Mouse (Mus musculus): ENCODE results near the gene Fuz. TPM values are rescaled to one million over a fixed set of nuclear protein-coding genes. Genes with fewer than 3 reads are reported as not detected.
A peak's percentile ranks its signal among the peaks of the same experiment; 100 is the strongest.

The Fuz gene
- 5.7 and 6.8 TPM in 2 replicates for total RNA-seq (2014; rRNA removed)
- polyA plus RNA-seq (2012; rRNA removed), result 16.6 and 25.1 TPM in 2 replicates

- Histone ChIP-seq H3K36me3 (ENCODE audit: control insufficient read depth, insufficient read depth, low read length) (no peaks in the 10 kb centered on the region), H3K9ac (ENCODE audit: low read depth, low read length) (peak within 1 kb of the TSS; percentile 70), H3K79me2 (ENCODE audit: control insufficient read depth, insufficient read depth, low read length) (peaks cover 11% of the 10 kb centered on the region), H3K27me3 (ENCODE audit: control insufficient read depth, insufficient read depth, low read length) (no peaks in the 10 kb centered on the region), H3K27ac (replicated peaks; ENCODE audit: insufficient read depth, low read depth, low read length) (0 out of 2 replicates have a peak within 1 kb of the TSS, but pooled peaks have one; percentile 7), H3K4me3 (ENCODE audit: insufficient read depth, low read depth, low read length) (peak within 1 kb of the TSS; percentile 73), H3K4me1 (ENCODE audit: control insufficient read depth, insufficient read depth, low read length) (peaks cover 10% of the 10 kb centered on the region)
- TF ChIP-seq POLR2A (IDR thresholded peaks at IDR 0.05; ENCODE audit: extremely low read depth, insufficient read depth, low read length) (no peak), CTCF (IDR thresholded peaks at IDR 0.05; ENCODE audit: low read depth, low read length) (peak; percentile 68)
- WGBS, result 1% methylated on average over 34 of the region's 34 CpGs
- DNase-seq (ENCODE audit: extremely low read depth, low read depth, low spot score), result peak; percentile 91
Observed at GRCm38 (mm10) chr7:44895593-44896434, at the start of gene Fuz. Gene Fuz (plus strand): TSS chr7:44896079.

- no peak overlapping the region for H3K9ac ChIP-seq (ENCODE audit: low read depth, low read length)
- no peak overlapping the region for H3K27ac ChIP-seq (replicated peaks; ENCODE audit: insufficient read depth, low read depth, low read length)
- TF ChIP-seq POLR2A (IDR thresholded peaks at IDR 0.05; ENCODE audit: extremely low read depth, insufficient read depth, low read length) (no peak), CTCF (IDR thresholded peaks at IDR 0.05; ENCODE audit: low read depth, low read length) (no peak)
- H3K4me3 ChIP-seq (ENCODE audit: insufficient read depth, low read depth, low read length), result no peak overlapping the region
- no peak for DNase-seq (ENCODE audit: extremely low read depth, low read depth, low spot score)
- 94% methylated on average over 7 of the region's 7 CpGs for WGBS
- no peaks in the 10 kb centered on the region for H3K27me3 ChIP-seq (ENCODE audit: control insufficient read depth, insufficient read depth, low read length)
- H3K36me3 ChIP-seq (ENCODE audit: control insufficient read depth, insufficient read depth, low read length), result peaks cover 18% of the 10 kb centered on the region; the same call in 1 of the 2 replicates
- H3K79me2 ChIP-seq (ENCODE audit: control insufficient read depth, insufficient read depth, low read length), result peaks cover 22% of the 10 kb centered on the region; the same call in 1 of the 2 replicates
- peaks cover 17% of the 10 kb centered on the region for H3K4me1 ChIP-seq (ENCODE audit: control insufficient read depth, insufficient read depth, low read length)
Observed at GRCm38 (mm10) chr7:44846804-44847203, 49.1 kb upstream of the Fuz start.

GRCm38 (mm10) chr7:44847772-44848171 lies 48.1 kb upstream of the Fuz start:
- Histone ChIP-seq H3K27me3 (ENCODE audit: control insufficient read depth, insufficient read depth, low read length) (no peaks in the 10 kb centered on the region), H3K36me3 (ENCODE audit: control insufficient read depth, insufficient read depth, low read length) (peaks cover 17% of the 10 kb centered on the region; the same call in 1 of the 2 replicates), H3K79me2 (ENCODE audit: control insufficient read depth, insufficient read depth, low read length) (peaks cover 22% of the 10 kb centered on the region; the same call in 1 of the 2 replicates), H3K27ac (replicated peaks; ENCODE audit: insufficient read depth, low read depth, low read length) (no peak overlapping the region), H3K9ac (ENCODE audit: low read depth, low read length) (peak overlapping the region; percentile 49), H3K4me1 (ENCODE audit: control insufficient read depth, insufficient read depth, low read length) (peaks cover 17% of the 10 kb centered on the region), H3K4me3 (ENCODE audit: insufficient read depth, low read depth, low read length) (peak overlapping the region; percentile 60)
- WGBS, result 44% methylated on average over 5 of the region's 5 CpGs
- TF ChIP-seq CTCF (IDR thresholded peaks at IDR 0.05; ENCODE audit: low read depth, low read length) (no peak), POLR2A (IDR thresholded peaks at IDR 0.05; ENCODE audit: extremely low read depth, insufficient read depth, low read length) (no peak)
- DNase-seq (ENCODE audit: extremely low read depth, low read depth, low spot score), result no peak

- under 1% methylated on average over 53 of the region's 54 CpGs for WGBS
- Histone ChIP-seq H3K27me3 (ENCODE audit: control insufficient read depth, insufficient read depth, low read length) (no peaks in the 10 kb centered on the region), H3K79me2 (ENCODE audit: control insufficient read depth, insufficient read depth, low read length) (peaks cover 22% of the 10 kb centered on the region; the same call in 1 of the 2 replicates), H3K4me1 (ENCODE audit: control insufficient read depth, insufficient read depth, low read length) (peaks cover 23% of the 10 kb centered on the region), H3K4me3 (ENCODE audit: insufficient read depth, low read depth, low read length) (peak within 1 kb of the TSS; percentile 93), H3K36me3 (ENCODE audit: control insufficient read depth, insufficient read depth, low read length) (peaks cover 17% of the 10 kb centered on the region; the same call in 1 of the 2 replicates), H3K9ac (ENCODE audit: low read depth, low read length) (peak within 1 kb of the TSS; percentile 92), H3K27ac (replicated peaks; ENCODE audit: insufficient read depth, low read depth, low read length) (peak within 1 kb of the TSS; percentile 98)
- TF ChIP-seq CTCF (IDR thresholded peaks at IDR 0.05; ENCODE audit: low read depth, low read length) (no peak), POLR2A (IDR thresholded peaks at IDR 0.05; ENCODE audit: extremely low read depth, insufficient read depth, low read length) (0 out of 2 replicates have a peak, but pooled peaks have one; percentile 62)
- peak; percentile 100 for DNase-seq (ENCODE audit: extremely low read depth, low read depth, low spot score)
Observed at GRCm38 (mm10) chr7:44848561-44849415, 47.1 kb upstream of the Fuz start, which contains the start of the genes Akt1s1 and Tbc1d17. Gene Akt1s1 (plus strand): TSS chr7:44848991. Gene Tbc1d17 (minus strand): TSS chr7:44849079.

GRCm38 (mm10) chr7:44849416-44850111 lies 46.3 kb upstream of the Fuz start:
- TF ChIP-seq CTCF (IDR thresholded peaks at IDR 0.05; ENCODE audit: low read depth, low read length) (no peak), POLR2A (IDR thresholded peaks at IDR 0.05; ENCODE audit: extremely low read depth, insufficient read depth, low read length) (0 out of 2 replicates have a peak, but pooled peaks have one; percentile 39)
- WGBS, result under 1% methylated on average over 41 of the region's 41 CpGs

More at GRCm38 (mm10) chr7:44849416-44850111, 46.3 kb upstream of the Fuz start:
- Histone ChIP-seq H3K36me3 (ENCODE audit: control insufficient read depth, insufficient read depth, low read length) (peaks cover 13% of the 10 kb centered on the region; the same call in 1 of the 2 replicates), H3K79me2 (ENCODE audit: control insufficient read depth, insufficient read depth, low read length) (peaks cover 22% of the 10 kb centered on the region; the same call in 1 of the 2 replicates), H3K9ac (ENCODE audit: low read depth, low read length) (peak overlapping the region; percentile 92), H3K4me3 (ENCODE audit: insufficient read depth, low read depth, low read length) (peak overlapping the region; percentile 93), H3K4me1 (ENCODE audit: control insufficient read depth, insufficient read depth, low read length) (peaks cover 23% of the 10 kb centered on the region), H3K27ac (replicated peaks; ENCODE audit: insufficient read depth, low read depth, low read length) (peak overlapping the region; percentile 98), H3K27me3 (ENCODE audit: control insufficient read depth, insufficient read depth, low read length) (no peaks in the 10 kb centered on the region)
- peak; percentile 85 for DNase-seq (ENCODE audit: extremely low read depth, low read depth, low spot score)

All from liver, adult 2 months (tissue).